Mouse (Mus musculus) liver, embryonic 14.5 days (tissue): ENCODE results near the gene Spop.

Experiments used
- CTCF ChIP-seq: IDR thresholded peaks from 2 replicates; pipeline ENCODE4 v1.5.1; 2016; ENCODE audit warnings: antibody characterized with exemption, low read depth, control low read depth
- EP300 ChIP-seq: IDR thresholded peaks from 2 replicates; pipeline ENCODE4 v1.6.1; 2016; ENCODE audit warnings: antibody characterized with exemption, low read depth

GRCm38 (mm10) chr11:95519996-95520395 lies 106.1 kb downstream of the Spop start:
- TF ChIP-seq CTCF = peak; percentile 17; the same call in 1 of the 2 replicates
- TF ChIP-seq EP300 = no peak
